Mouse (Mus musculus): ENCODE results near the gene Pip5k1b.
"Not testable (repeated sequence)": the region's sequence is repeated elsewhere in the genome, so short reads cannot be mapped to it uniquely, and the experiment has no call there.

The Pip5k1b gene

DNA sequence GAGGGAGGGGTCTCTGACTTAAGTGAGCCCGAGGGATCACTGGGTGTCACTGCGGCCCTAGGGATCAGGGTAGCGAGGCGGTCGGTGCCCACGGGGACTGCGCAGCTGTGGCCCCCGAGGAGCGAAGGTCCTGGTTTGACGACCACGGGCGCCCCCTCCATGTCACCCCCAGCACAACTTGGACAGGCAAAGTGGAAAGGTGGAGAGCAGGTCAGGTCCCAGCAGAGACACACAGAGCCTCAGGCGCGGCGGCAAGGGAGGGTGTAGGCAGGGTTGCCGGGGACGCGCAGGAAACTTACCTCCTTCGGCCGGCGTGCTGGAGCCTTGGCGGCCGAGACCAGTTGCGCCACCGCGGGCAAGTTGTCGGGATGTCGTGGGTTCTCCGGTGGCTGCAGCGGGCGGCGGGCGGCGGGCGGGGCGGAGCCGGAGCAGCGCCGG lies at the start of gene Pip5k1b:
Gene Pip5k1b, minus strand, starts transcription at position 407 of the 438 bp plus-strand sequence.
- DNase-seq (ENCODE audit: low spot score in 2 of 2), result peak; percentile 24 to 43

DNA sequence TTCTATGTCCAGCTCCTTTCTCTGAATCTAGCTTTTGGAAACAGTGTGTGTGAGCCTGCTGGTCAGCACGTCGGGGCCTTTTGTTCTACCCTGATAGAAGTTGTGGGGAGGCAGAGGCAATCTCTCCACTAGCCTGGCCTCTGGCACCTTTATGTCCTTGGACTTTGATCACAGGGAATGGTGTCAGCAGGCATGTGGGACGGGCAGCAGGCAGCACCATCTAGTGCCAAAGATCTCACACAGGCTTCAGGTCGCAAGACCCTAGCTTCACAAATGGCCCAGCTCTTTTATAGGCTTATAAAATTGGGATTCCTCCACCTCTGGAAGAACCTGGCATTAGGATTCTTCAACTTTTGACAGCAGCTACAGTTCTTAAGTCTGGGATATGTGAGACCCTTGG lies 48.4 kb upstream of the Pip5k1b start:
- DNase-seq (ENCODE audit: low spot score in 2 of 2), result no peak

- DNase-seq (ENCODE audit: low spot score in 2 of 2), result no peak
Measured at GRCm38 (mm10) chr19:24603431-24603830, 47.8 kb upstream of the Pip5k1b start.

DNA sequence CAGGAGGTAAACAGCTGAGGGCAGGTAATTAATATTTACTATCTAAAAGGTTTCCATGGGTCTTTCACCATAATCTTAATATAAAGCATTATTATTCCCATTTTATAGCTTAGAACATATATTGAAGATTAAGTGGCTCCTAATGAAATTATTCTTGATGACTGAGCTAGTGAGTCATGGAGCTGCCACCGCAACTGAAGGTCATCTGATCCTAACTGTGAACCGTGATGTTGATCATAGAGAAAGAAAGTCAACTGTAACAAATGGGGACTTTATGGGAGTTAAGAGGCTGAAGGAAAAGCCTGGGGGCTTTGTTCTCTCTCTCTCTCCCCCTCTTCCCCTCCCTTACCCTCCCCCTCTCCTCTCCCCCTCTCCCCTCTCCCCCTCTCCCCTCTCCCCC lies 31.1 kb upstream of the Pip5k1b start:
- DNase-seq (ENCODE audit: low spot score in 2 of 2), result no peak

GRCm38 (mm10) chr19:24585171-24585570 lies 29.5 kb upstream of the Pip5k1b start:
- no peak for DNase-seq (ENCODE audit: low spot score in 2 of 2)

GRCm38 (mm10) chr19:24583956-24584355 lies 28.3 kb upstream of the Pip5k1b start:
- DNase-seq (ENCODE audit: low spot score in 2 of 2), result no peak

DNA sequence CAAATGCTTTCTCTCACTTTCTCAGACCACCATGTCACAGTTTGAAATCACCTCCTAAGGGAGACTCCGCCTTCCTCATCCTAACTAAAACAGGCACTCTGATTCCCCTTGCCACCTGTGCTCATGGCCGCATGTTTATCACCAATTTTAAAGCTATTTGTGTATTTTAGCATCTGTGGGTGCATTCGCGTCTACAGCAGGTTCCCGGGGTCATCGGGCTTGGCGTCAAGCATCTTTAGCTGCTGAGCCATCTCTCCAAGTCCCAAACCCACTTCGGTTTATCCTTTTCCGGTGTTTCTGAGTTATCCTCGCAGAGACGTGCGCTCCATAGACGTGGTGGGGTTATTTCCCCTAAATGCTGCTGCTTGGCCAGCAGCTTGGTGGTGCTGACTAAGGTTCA lies 20.5 kb upstream of the Pip5k1b start:
- no peak for DNase-seq (ENCODE audit: low spot score in 2 of 2)

DNA sequence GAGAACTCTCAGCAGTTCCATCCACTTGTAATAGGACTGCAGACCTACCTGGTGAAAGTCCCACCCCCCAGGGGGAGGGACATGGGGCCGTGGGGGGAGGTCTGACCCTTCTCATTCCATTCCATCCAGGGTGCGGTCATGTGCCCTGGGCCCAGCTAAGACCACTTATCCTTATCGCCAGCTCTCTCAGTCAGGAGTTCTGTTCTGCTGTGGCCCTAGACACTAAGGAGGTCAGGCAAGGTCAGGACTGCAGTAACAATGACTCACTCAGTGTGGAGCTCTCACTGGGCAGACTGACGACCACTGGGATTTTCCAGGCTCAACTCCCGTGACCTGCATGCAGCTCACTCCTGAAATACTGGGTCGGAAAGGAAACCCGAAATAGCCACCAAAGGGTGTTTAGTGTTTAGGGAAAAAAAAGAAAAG lies 16.1 kb upstream of the Pip5k1b start:
- no peak for DNase-seq (ENCODE audit: low spot score in 2 of 2)

DNA sequence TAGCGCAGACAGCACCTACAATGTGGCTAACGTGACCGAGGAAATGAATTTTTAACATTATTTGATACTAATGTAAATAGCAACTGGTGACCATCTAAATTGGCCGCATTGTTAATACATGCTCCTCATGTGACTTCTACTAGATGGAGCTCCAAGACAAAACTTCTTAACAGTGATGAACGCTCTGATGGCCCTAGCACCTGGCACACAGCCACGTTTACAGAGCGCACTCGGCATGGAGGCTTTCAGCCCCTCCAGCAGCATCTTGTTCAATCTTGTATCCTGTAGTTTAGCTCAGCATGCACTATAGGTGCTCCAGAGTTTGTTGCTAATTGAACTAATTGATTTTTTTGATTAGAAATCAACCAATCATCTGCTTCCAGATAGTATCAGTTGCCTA lies 15.3 kb upstream of the Pip5k1b start:
- no peak for DNase-seq (ENCODE audit: low spot score in 2 of 2)

DNA sequence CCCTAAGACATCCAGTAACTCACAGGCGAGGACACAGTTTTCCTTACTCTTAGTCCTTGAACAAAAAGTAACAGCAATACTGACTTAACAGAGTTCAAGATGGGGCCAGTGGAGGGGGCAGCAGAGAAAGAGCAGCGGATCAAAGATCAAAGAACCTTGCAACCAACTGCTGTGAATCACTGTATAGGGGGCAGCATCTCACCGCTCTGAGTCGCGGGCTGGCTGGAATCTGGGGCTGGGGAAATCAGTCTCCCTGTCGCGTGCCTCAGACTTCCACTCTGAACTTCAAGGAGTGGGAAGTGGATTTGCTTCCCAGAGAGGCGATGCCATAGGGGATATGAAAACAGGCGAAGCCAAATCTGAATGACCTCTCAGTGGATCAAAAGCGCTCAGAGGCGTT lies 1.8 kb upstream of the Pip5k1b start:
- DNase-seq (ENCODE audit: low spot score in 2 of 2), result peak in 1 of 2 experiments; percentile 3

- no peak for DNase-seq (ENCODE audit: low spot score in 2 of 2)
Measured at GRCm38 (mm10) chr19:24556585-24556966, 904 bp upstream of the Pip5k1b start.

DNA sequence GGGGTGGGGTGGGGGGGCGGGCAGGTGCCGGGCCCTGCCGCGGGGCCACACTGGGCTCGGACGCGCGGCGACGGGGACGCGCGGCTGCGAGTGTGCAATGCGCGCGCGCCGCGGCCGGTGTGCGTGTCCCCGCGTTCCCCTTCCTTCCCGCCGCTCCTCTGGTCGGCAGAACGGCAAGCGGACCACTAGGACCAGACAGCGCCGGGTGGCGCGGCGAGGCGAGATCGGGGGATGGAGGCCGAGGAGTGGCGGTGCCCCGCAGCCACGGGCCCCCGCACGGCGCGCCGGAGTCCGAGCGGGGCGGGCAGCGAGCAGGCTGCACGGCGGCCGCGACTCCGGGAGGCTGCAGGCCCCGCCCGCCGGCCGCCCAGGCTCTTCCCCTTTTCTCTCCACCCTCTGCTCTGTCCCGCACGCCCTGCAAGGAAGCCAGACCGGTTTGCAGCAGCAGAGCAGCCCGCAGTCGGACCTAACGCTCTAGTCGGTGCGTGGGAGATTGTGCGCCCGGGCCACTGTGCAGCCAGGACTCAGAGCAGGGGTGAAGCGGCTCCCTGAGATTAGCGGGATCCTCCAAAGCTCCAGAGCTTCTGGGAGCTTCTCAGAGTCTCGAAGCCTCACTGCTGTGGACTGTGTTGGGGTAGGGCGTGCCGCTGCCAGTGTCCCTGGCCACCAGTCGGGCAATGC lies 372 bp upstream of the Pip5k1b start:
- peak; percentile 28 to 55 for DNase-seq (ENCODE audit: low spot score in 2 of 2)

- DNase-seq (ENCODE audit: low spot score in 2 of 2), result peak in 1 of 2 experiments; percentile 5
Measured at GRCm38 (mm10) chr19:24554911-24555465, 684 bp downstream of the Pip5k1b start.

- no peak for DNase-seq (ENCODE audit: low spot score in 2 of 2)
Measured at GRCm38 (mm10) chr19:24554425-24554824, 1.2 kb downstream of the Pip5k1b start.

DNA sequence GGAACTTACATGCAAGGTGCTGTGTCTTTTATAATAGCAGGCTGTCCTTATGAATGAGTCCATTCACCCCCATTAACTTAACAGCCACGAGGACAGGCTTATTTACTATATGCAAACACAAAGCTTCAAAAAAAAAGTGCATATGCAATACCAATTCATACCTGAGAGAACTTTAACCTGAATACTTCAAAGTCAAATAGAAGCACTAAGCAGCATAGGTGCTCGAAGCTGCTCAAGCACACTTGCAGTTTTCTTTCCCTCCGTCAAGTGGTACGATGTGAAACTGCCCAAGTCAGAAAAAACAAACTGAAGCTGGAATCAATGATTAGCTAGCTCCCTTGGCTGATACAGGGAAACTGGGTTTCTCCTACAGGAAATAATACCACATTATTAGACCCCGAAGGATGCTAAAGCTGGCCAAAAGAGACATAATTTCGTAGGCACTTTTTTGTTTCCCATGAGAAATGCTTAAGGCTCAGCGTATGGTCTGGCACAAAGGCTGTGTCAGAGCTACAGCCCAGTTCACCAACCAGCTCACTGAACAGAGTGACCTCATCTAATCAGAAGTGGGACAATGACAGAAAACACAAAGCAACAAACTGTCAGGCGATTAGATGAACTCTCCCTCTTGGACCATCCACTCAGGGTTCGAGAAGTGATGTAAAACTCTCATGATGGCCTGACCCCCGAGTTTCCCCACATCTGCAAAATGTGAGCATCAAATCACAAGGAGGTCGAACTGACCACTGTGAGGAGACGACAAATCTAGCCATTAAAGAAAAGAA lies 2.2 kb downstream of the Pip5k1b start:
- DNase-seq (ENCODE audit: low spot score in 2 of 2), result no peak

GRCm38 (mm10) chr19:24552641-24553040 lies 3.0 kb downstream of the Pip5k1b start:
- not testable (repeated sequence) for DNase-seq (ENCODE audit: low spot score in 2 of 2)

DNA sequence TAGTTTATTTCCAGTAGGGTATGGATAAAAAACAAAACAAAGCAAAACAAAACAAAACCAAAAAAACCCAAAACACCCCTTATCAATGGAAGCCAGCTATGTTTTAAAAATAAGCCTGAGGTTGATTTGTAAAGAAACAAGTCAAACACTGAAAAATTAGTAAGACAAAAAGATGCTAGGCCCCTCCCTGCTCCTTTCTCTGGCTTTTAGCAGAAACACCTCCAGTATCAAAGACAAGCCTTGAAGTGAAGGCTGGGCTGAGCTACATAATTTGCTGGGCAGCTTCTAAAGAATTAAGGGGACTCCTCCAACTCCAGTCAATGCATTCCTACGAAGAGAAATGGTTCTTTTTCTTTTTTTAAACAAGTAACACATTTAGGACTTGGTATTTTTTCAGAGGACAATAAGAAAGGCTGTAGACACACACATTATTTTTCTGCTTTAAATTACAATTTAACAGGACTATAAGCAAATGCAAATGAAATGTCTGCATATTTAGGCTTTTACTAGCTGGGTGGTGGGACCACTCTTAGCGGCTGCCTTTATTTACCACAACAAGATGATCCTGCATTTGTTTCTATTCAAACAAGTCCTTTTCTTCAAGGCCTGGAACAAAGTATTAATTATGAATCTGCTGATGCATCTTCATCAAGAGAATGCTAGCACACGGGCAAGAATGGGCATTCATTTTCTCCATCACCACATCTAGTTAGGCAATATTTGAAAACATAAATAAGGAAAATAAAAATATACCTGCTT lies 4.3 kb downstream of the Pip5k1b start:
- DNase-seq (ENCODE audit: low spot score in 2 of 2), result no peak

- no peak for DNase-seq (ENCODE audit: low spot score in 2 of 2)
Measured at GRCm38 (mm10) chr19:24550778-24551177, 4.9 kb downstream of the Pip5k1b start.

GRCm38 (mm10) chr19:24550016-24550415 lies 5.7 kb downstream of the Pip5k1b start:
- DNase-seq (ENCODE audit: low spot score in 2 of 2), result no peak

DNA sequence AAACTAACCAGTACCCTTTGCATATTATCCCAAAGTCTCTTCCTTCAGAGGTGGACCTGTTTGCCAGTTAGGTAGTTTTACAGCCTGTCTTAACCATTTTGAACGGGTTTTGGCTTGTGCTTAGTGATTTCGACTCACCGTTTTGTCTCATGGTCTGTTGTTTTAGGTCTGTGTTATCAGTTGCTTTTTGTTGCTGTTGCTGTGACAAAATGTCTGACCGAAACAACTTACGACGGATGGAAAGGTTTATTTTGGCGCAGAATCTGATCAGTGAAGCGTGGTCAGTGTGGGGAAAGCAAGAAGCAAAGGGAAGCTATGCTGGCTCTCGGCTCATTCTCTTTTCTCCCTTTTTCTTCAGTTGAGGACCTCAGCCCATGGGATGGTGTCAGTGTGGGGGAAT lies 7.3 kb downstream of the Pip5k1b start:
- no peak for DNase-seq (ENCODE audit: low spot score in 2 of 2)

DNA sequence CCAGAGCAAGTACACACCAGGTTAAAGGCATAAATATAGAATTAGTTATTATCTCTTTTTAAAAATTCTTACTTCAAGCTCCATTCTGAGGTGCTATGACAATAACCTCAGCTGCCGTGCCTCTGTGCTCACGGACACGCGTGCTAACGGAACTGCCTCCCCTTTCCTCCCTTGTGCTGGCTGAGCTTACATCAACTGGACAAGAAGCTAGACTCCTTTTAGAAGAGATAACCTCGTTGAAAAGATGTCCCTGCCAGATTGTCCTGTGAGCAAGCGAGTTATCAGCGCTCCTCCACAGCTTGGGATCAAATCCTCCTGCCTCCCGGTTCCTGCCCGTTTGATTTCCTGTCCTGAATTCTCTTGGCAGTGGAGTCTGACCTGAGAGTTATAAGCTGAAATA lies 9.5 kb downstream of the Pip5k1b start:
- DNase-seq (ENCODE audit: low spot score in 2 of 2), result no peak
